Mouse (Mus musculus) heart, adult 2 months (tissue): ENCODE measurements around the gene E2f4. TPM values are rescaled to one million over a fixed set of nuclear protein-coding genes. Genes with fewer than 3 reads are reported as not detected.
A peak's percentile ranks its signal among the peaks of the same experiment; 100 is the strongest.

Experiments used
- DNase-seq, 2 experiments: peaks; one replicate each; pipeline ENCODE4 v3.0.0; 2021
- H3K27ac ChIP-seq: fragments of 200-600 bp; 2 replicates; pipeline ENCODE4 v1.8.1; 2022
- H3K27me3 ChIP-seq: fragments of 200-500 bp; 2 replicates; pipeline ENCODE4 v1.6.1; 2012; ENCODE audit warnings: mild to moderate bottlenecking, low read length, inconsistent platforms, mixed read lengths; ENCODE audit not compliant: control insufficient read depth, insufficient read depth
- H3K36me3 ChIP-seq: fragments of 200-500 bp; 2 replicates; pipeline ENCODE4 v1.6.1; 2012; ENCODE audit warnings: low read length, inconsistent platforms; ENCODE audit not compliant: control insufficient read depth, insufficient read depth
- H3K4me1 ChIP-seq: fragments of 200-500 bp; 2 replicates; pipeline ENCODE4 v1.6.1; 2011; ENCODE audit warnings: low read length; ENCODE audit not compliant: control insufficient read depth, insufficient read depth
- H3K4me3 ChIP-seq: fragments of 200-600 bp; 2 replicates; pipeline ENCODE4 v1.8.1; 2022
- H3K79me2 ChIP-seq: fragments of 200-500 bp; replicated peaks from 2 replicates; pipeline ENCODE4 v1.6.1; 2012; ENCODE audit warnings: mild to moderate bottlenecking, inconsistent platforms, low read length, moderate library complexity, mixed read lengths; ENCODE audit not compliant: control insufficient read depth, insufficient read depth
- H3K9ac ChIP-seq: fragments of 200-500 bp; 2 replicates; pipeline ENCODE4 v1.6.1; 2012; ENCODE audit warnings: low read depth, mild to moderate bottlenecking, control low read depth, inconsistent platforms, low read length, mixed read lengths
- CTCF ChIP-seq: fragments of 200-600 bp; IDR thresholded peaks from 2 replicates; pipeline ENCODE4 v1.8.1; 2022; ENCODE audit warnings: antibody characterized with exemption, mild to moderate bottlenecking, moderate library complexity
- EP300 ChIP-seq: fragments of 200-500 bp; IDR thresholded peaks from 2 replicates; pipeline ENCODE4 v1.6.1; 2011; ENCODE audit warnings: low read depth, low read length, control low read depth; ENCODE audit not compliant: insufficient read depth
- POLR2A ChIP-seq: fragments of 200-500 bp; IDR thresholded peaks from 2 replicates; pipeline ENCODE4 v1.6.1; 2011; ENCODE audit warnings: mild to moderate bottlenecking, low read depth, low read length, control low read depth; ENCODE audit not compliant: insufficient read depth
- WGBS: fragments of 180-500 bp; shearing (Covaris S2); methylation state at CpG from one replicate; pipeline ENCODE4 v1.1.7; 2018; 5-methylcytosine and 5-hydroxymethylcytosine counted together
- intact Hi-C: fragments of 180-260 bp; cut with DNase I; formaldehyde crosslinking; loops from one replicate; pipeline ENCODE4 v1.15.1; 2025
- polyA plus RNA-seq: library from polyadenylated mRNA; depleted of rRNA; stranded (reverse); fragments of >200 nt; gene quantifications from 2 replicates; pipeline ENCODE4 v1.2.3, GENCODE M21; 2012
- total RNA-seq, 2 experiments: library from RNA; stranded (reverse); gene quantifications; 2 replicates each; pipeline ENCODE4 v1.2.3; 2021

Gene E2f4
- total and polyA plus RNA-seq, 3 experiments = 21.1 to 61.8 (median 21.5) TPM

- H3K4me1 ChIP-seq = no peaks in the 10 kb centered on the region
- H3K27me3 ChIP-seq = no peaks in the 10 kb centered on the region
- no peaks in the 10 kb centered on the region for H3K79me2 ChIP-seq
- H3K36me3 ChIP-seq = no peaks in the 10 kb centered on the region
- no peak overlapping the region for H3K9ac ChIP-seq
- no peak overlapping the region for H3K4me3 ChIP-seq
- no peak for DNase-seq
- H3K27ac ChIP-seq = no peak overlapping the region
- TF ChIP-seq POLR2A (no peak), CTCF (no peak)
- 80% methylated on average over 4 of the region's 4 CpGs for WGBS
- intact Hi-C loops = no loop called here
Measured at GRCm38 (mm10) chr8:105282239-105282638, 15.2 kb upstream of the E2f4 start.

- Histone ChIP-seq H3K4me3 (no peak overlapping the region), H3K79me2 (no peaks in the 10 kb centered on the region), H3K36me3 (no peaks in the 10 kb centered on the region), H3K9ac (0 out of 2 replicates have a peak overlapping the region, but pooled peaks have one; percentile 37), H3K4me1 (no peaks in the 10 kb centered on the region), H3K27me3 (no peaks in the 10 kb centered on the region), H3K27ac (no peak overlapping the region)
- 36% methylated on average over 23 of the region's 23 CpGs for WGBS
- peak; percentile 53 to 68 for DNase-seq
- intact Hi-C loops = no loop called here
- TF ChIP-seq CTCF = peak; percentile 74
- TF ChIP-seq POLR2A = no peak
- peak; percentile 38; the same call in 1 of the 2 replicates for TF ChIP-seq EP300
Measured at GRCm38 (mm10) chr8:105283074-105283473, 14.4 kb upstream of the E2f4 start.

GRCm38 (mm10) chr8:105285514-105285913 is 11.9 kb upstream of the E2f4 start:
- no peak for TF ChIP-seq EP300
- DNase-seq = no peak
- Histone ChIP-seq H3K4me3 (no peak overlapping the region), H3K27me3 (no peaks in the 10 kb centered on the region), H3K9ac (no peak overlapping the region), H3K36me3 (no peaks in the 10 kb centered on the region), H3K27ac (no peak overlapping the region), H3K79me2 (no peaks in the 10 kb centered on the region), H3K4me1 (peaks cover 8% of the 10 kb centered on the region)
- intact Hi-C loops = no loop called here
- WGBS = 64% methylated on average over 12 of the region's 12 CpGs

- H3K79me2 ChIP-seq = no peaks in the 10 kb centered on the region
- no peaks in the 10 kb centered on the region for H3K36me3 ChIP-seq
- H3K4me1 ChIP-seq = peaks cover 11% of the 10 kb centered on the region
- intact Hi-C loops = no loop called here
- H3K4me3 ChIP-seq = no peak overlapping the region
- no peak overlapping the region for H3K9ac ChIP-seq
- TF ChIP-seq CTCF (no peak), POLR2A (no peak), EP300 (no peak)
- DNase-seq = no peak
- H3K27me3 ChIP-seq = no peaks in the 10 kb centered on the region
- no peak overlapping the region for H3K27ac ChIP-seq
- WGBS = 89% methylated on average over 4 of the region's 4 CpGs
Measured at GRCm38 (mm10) chr8:105286907-105287306, 10.6 kb upstream of the E2f4 start.

- H3K27me3 ChIP-seq = no peaks in the 10 kb centered on the region
- H3K4me3 ChIP-seq = no peak overlapping the region
- 90% methylated on average over 5 of the region's 5 CpGs for WGBS
Measured at GRCm38 (mm10) chr8:105288231-105288630, 9.2 kb upstream of the E2f4 start.

GRCm38 (mm10) chr8:105288958-105289732 is 8.3 kb upstream of the E2f4 start:
- Histone ChIP-seq H3K36me3 (no peaks in the 10 kb centered on the region), H3K4me3 (peak overlapping the region; percentile 61), H3K27ac (peak overlapping the region; percentile 84), H3K4me1 (peaks cover 11% of the 10 kb centered on the region), H3K27me3 (no peaks in the 10 kb centered on the region), H3K79me2 (no peaks in the 10 kb centered on the region), H3K9ac (peak overlapping the region; percentile 68)
- intact Hi-C loops = loop anchor here (2.0 kb wide), 1 partner anchor 64 kb away; the partner anchor contains the start of gene D230025D16Rik
- peak; percentile 94 for DNase-seq
- TF ChIP-seq POLR2A (peak; percentile 25; the same call in 1 of the 2 replicates), EP300 (0 out of 2 replicates have a peak, but pooled peaks have one; percentile 39), CTCF (peak; percentile 43)
- 2% methylated on average over 53 of the region's 53 CpGs for WGBS

More at GRCm38 (mm10) chr8:105288231-105288630, 9.2 kb upstream of the E2f4 start:
- TF ChIP-seq EP300 (no peak), POLR2A (no peak), CTCF (no peak)
- H3K79me2 ChIP-seq = no peaks in the 10 kb centered on the region
- no peak for DNase-seq
- peaks cover 11% of the 10 kb centered on the region for H3K4me1 ChIP-seq
- no peak overlapping the region for H3K9ac ChIP-seq
- H3K27ac ChIP-seq = no peak overlapping the region
- intact Hi-C loops = loop anchor here (2.0 kb wide), 1 partner anchor 63 kb away; the partner anchor contains the start of gene D230025D16Rik
- H3K36me3 ChIP-seq = no peaks in the 10 kb centered on the region
